Mouse (Mus musculus) liver, adult (tissue): ENCODE results near the gene Tmsb15a.

Source experiments
- GATA4 ChIP-seq: IDR thresholded peaks from 2 replicates; pipeline ENCODE4 v1.6.1; 2014; ENCODE audit warnings: mild to moderate bottlenecking, low read length; ENCODE audit not compliant: insufficient replicate concordance

Gene Tmsb15a

DNA sequence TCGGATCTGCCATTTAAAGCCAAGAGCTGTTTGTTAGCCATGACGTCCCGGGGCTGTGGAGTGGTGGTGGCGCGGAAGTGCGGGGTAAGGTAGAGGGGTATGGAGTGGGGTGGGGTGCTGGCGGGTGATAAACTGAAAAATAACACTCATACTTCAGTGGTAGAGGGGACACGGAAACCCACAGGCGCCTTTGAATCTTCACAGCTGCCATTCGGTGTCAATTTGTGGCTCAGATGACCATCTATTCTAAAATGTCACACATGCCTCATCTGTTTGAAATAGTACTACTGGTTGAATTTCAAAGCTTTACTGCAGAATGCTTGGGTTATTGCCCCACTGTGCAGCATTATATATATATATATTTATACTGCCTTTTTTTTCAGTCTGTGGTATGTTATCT is at the start of gene Tmsb15a:
Gene Tmsb15a (minus strand): TSS at position 101 of the 400 bp plus-strand sequence.
- TF ChIP-seq GATA4, result no peak

DNA sequence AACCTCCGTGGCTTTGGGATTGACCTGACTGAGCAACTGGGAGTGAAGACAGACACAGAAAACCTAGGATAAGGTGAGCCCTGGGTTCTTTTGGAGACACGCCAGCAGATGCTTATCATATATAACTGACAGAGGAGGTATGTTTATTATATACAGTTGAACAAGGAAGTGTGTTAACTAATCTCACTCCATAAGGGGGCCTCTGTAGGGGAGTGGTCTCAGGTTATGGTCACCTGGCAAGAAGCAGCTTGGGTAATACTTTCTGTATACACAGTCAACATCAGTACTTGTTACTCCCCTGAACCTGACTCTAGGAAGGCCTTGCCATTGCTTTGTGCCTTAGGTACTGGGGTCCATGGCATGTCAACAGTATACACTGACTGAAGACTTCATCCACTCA is 43.5 kb upstream of the Tmsb15a start:
- TF ChIP-seq GATA4, result no peak

DNA sequence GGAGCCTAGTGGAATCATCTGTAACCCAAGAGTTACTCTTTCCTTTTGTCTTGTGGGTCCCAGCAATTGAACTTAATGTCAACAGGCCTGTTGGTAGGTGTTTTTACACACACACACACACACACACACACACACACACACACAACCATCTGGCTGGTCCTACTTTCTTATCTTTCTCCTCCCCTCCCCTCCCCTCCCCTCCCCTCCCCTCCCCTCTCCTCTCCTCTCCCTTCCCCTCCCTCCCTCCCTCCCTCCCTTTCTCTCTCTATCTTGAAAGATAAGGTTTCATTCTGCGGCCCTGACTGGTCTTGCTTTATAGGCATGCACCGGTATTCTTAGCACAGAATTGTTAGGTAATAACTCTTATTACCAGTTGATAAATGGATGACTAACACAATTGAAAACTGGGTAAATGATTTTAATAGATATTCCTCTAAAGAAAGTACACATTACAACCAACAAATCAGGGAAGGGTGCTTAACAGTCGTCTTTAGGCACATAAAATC is 43.0 kb upstream of the Tmsb15a start:
- no peak for TF ChIP-seq GATA4

DNA sequence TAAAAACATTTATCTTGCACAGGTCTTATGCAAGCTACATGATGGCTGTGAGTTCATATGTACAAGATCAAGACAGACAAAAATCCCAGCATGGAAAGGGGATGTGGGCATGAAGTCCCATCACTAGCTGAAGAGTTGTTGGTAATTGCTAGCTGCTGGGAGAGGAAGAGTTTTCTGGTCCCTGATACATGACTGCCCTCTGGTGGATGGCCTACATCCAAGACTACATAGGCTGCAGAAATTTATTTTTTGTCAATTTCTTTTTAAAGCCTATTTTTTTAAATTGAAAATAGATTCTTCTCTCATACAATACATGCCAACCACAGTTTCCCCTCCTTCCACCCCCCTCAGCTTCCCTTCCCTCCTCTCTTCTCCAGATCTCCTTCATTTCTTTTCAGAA is 36.6 kb upstream of the Tmsb15a start:
- TF ChIP-seq GATA4, result no peak

DNA sequence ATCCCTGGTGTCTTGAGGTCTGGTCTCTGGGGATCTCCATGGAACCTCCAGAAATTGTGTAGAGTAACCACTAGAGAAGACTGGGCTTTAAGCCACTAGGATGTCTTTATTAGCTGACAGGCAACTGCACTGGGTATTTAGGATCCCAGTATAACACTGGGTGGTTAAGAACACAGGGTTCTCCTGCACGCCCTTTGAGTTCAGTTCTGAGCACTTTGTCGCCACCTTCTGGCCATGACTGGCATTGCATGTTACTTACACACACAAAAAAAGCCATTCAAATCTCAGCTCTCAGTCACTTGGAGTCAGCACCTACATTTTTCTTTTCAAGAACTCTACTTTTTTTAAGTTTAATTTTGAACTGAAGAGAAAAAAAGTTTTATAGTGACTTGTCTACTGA is 27.8 kb upstream of the Tmsb15a start:
- TF ChIP-seq GATA4, result no peak

DNA sequence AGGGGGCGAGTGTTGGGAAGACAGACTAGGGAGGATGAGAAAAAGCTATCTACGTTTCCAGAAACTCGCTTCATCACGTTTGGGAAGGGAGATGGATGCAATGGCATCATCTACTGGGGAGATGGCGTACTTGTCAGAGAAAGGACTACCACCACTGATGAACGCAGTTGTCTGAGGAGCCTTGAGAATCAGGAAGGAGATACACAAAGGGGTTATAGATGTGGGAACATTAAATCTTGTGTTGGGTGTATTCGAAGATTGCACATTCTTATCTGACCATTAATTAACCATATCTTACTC is 17.9 kb upstream of the Tmsb15a start:
- no peak for TF ChIP-seq GATA4

DNA sequence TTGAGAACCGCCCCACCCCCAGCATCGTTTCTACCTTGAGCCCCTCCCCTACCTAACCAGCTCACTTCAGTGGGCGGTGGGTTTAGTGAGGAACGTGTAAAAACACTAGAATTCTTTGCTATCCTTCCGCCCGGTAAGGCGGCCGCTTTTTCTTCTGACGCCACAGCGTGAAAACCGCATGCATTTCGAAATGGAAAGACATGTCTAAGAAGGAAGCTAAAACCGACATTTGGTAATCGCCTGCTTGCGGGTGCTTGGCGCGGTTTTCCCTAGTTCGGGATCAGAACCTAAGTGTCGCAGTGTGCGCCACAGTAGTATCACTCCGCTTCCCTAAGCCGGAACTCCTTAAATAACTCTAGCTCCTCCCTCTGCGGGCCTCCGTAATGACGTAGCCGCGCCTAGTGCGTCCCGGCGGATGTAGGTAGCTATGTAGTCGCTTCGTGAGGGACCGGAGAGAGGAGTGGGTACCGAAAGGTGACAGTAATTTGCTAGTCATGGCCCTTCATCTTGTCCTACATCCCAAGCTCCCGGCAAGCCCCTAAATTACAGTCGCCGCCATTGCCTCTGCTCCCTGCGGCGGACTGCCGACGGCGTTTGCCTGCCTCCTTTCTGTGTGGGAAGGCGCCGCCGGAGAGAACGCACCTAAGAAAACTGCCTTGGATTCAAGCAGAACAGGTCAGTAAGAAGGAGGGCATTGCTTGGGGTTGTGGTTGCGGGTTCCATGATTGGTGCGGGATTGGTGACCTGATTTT is 17.4 kb upstream of the Tmsb15a start, which contains the start of the genes Armcx5 and Gprasp1:
Gene Armcx5 (plus strand): TSS at position 430 of the 752 bp plus-strand sequence.
Gene Gprasp1 (plus strand): TSS at position 430 of the 752 bp plus-strand sequence.
- no peak for TF ChIP-seq GATA4

DNA sequence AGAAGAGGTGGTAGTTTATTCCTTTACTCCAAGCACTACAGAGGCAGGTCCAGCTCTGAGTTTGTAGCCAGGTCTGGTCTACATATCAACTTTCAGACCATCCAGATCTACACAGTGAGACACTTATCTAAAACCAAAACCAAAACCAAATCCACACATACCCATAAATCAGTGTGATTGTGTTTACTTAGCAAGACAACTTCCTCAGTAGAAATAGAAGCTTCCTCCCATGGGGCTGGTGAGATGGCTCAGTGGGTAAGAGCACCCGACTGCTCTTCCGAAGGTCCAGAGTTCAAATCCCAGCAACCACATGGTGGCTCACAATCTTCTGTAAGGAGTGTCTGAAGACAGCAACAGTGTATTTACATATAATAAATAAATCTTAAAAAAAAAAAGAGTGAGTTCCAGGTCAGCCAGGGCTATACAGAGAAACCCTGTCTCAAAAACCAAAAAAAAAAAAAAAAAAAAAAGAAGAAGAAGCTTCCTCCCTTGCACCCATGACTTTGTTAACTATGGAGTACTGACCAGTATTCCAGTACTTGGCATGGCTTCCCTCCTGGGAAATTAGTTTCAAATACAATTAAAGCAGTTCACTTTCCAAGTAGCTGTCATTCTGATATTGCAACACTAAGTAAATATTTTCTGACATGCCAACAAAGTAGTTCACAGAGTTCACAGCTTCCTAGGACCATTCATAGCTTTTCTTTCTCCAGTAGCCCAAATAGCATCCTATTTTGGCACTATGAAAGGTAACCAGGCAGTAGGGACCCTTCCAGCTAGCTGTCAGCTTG is 13.9 kb upstream of the Tmsb15a start:
- TF ChIP-seq GATA4, result no peak

DNA sequence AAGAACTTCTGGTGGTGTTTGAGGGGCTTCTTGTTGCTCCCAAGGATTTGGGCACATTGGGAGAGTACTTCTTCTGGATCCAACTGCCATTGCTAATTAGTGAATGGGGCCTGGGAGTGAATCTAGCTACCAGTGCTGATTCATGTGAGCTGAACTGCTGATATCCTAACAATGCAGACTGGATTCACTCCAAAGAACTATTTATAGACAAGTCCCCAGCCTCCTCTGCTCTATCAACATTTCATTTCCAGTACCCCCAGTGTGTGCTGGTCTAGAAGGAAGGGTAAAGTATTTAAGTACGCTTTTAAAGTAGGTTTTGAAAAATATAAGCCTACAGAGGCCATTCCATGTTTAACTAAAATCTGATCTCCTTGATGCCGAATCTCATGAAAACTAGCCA is 12.2 kb downstream of the Tmsb15a start:
- no peak for TF ChIP-seq GATA4

DNA sequence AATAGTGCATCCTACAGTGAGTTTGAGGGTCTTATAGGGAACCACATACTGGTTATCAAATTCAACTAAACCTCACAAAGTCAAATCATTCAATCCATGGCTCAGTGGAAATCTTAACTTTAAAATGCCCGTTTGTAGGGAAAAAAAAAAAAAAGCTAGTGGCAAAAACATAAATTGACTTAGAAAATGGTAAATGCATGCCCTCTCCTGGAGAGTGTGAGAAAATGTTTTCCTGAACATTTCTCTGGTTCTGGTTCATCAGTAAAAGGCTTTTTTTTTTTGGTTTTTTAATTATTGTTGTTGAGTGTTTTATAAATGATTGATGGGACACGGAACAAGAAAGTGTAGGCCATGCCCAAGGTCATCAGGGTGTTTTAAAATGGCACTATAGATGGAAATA is 20.7 kb downstream of the Tmsb15a start:
- TF ChIP-seq GATA4, result no peak

DNA sequence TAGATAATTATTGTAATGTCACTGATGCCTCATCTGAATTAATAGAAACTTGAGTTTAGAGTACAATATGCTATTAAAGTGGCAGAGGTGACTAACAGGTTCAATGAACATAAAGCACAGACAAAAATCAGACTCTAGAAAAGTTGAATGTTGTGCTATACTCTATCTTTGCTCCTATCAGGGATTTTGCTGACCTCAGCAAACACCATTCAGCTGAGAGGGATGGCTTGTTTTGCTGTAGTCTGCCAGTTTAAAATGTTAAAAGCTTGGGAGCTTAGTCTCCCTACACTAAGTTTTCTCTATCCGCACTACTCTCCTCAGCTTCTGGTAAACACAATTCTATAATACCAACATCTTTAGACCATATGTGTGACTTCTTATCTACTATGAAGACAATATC is 21.9 kb downstream of the Tmsb15a start:
- no peak for TF ChIP-seq GATA4

DNA sequence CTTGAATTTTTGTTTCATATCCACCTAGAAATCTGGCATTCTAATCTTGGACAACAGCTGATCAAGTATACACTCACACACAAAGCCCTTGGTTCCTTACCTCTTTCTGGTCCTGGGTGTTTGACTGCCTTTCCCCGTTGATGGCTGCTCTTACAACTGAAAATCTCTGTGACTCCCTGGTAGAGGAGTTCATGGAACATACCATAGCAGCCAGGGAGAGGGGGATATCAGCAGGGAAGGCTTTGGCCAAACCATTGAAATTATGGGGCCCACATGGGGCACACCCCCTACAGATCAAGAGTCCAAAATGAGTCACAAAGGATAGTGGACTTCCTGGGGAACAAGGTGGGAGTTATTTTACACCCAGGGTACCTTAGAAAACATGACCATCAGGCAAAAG is 31.4 kb downstream of the Tmsb15a start, which contains the start of gene Tcp11x2:
Gene Tcp11x2 (minus strand): TSS at position 158 of the 400 bp plus-strand sequence.
- no peak for TF ChIP-seq GATA4

DNA sequence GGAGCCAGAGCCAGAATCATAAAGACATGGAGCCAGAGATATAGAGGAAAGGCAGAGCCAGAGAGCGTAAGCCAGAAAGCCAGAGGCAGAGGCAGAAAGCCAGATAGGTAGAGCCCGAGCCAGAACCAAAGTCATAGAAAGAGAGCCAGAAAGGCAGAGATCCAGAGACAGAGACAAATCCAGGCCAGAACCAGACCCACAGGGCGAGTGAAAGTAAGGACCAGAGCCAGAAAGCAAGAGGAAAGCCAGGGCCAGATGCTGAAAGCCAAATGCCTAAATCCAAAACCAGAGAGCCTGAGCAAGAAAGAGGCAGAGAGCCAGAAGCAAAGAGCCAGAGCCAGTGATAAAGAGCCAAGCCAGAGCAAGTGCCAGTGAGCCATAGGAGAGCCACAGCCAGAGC is 37.3 kb downstream of the Tmsb15a start:
- no peak for TF ChIP-seq GATA4

DNA sequence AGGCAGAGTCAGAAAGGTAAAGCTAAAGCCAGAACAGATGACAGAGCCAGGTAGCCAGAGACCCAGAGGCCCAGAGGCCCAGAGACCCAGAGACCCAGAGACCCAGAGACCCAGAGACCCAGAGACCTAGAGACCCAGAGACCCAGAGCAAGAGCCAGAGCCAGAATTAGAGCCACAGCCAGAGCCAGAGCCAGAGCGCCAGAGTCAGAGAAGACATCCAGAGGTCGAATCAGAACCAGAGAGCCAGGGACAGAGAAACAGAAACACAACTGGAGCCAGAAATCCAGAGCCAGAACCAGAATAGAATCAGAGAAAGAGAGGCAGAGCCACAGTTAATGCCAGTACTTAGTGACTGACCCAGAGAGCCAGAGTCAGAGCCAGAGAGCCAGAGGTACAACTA is 43.2 kb downstream of the Tmsb15a start:
- TF ChIP-seq GATA4, result no peak
